Mouse (Mus musculus) hindbrain, embryonic 12.5 days (tissue): ENCODE results near the gene Ube2t. TPM values are rescaled to one million over a fixed set of nuclear protein-coding genes. Genes with fewer than 3 reads are reported as not detected.

Experiments used
- ATAC-seq: fragments of 200-750 bp; cut with Nextera tagmentation; 2 replicates; pipeline ENCODE4 v1.8.0; 2017; ENCODE audit warnings: moderate TSS enrichment; ENCODE audit not compliant: low FRiP score
- H3K27ac ChIP-seq: fragments of 300-500 bp; sonication (generic); 2 replicates; pipeline ENCODE4 v1.5.1; 2016; ENCODE audit warnings: mild to moderate bottlenecking
- H3K27me3 ChIP-seq: fragments of 300-500 bp; sonication (generic); 2 replicates; pipeline ENCODE4 v1.6.1; 2016; ENCODE audit warnings: mild to moderate bottlenecking
- H3K36me3 ChIP-seq: fragments of 300-500 bp; sonication (generic); 2 replicates; pipeline ENCODE4 v1.6.1; 2016; ENCODE audit warnings: mild to moderate bottlenecking
- H3K4me1 ChIP-seq: fragments of 300-500 bp; sonication (generic); 2 replicates; pipeline ENCODE4 v1.6.1; 2016
- H3K4me2 ChIP-seq: fragments of 300-500 bp; sonication (generic); replicated peaks from 2 replicates; pipeline ENCODE4 v1.6.1; 2016; ENCODE audit warnings: mild to moderate bottlenecking
- H3K4me3 ChIP-seq: fragments of 300-500 bp; sonication (generic); 2 replicates; pipeline ENCODE4 v1.5.1; 2016; ENCODE audit warnings: mild to moderate bottlenecking
- H3K9ac ChIP-seq: fragments of 300-500 bp; sonication (generic); 2 replicates; pipeline ENCODE4 v1.6.1; 2016; ENCODE audit warnings: mild to moderate bottlenecking, moderate library complexity
- H3K9me3 ChIP-seq: fragments of 300-500 bp; sonication (generic); replicated peaks from 2 replicates; pipeline ENCODE4 v1.6.1; 2016; ENCODE audit warnings: mild to moderate bottlenecking
- WGBS: fragments of 180-500 bp; shearing (Covaris S2); methylation state at CpG from one replicate; pipeline ENCODE4 v1.1.7; 2016; 5-methylcytosine and 5-hydroxymethylcytosine counted together
- polyA plus RNA-seq: library from polyadenylated mRNA; unstranded; fragments of >200 nt; fragmentation: Nextera tagmentation; extraction: Ambion mirVana; gene quantifications from 2 replicates; pipeline ENCODE4 v1.2.1, GENCODE M21; 2016

Ube2t gene
- polyA plus RNA-seq, 1 experiment from 2014 or later: 30.8 TPM

DNA sequence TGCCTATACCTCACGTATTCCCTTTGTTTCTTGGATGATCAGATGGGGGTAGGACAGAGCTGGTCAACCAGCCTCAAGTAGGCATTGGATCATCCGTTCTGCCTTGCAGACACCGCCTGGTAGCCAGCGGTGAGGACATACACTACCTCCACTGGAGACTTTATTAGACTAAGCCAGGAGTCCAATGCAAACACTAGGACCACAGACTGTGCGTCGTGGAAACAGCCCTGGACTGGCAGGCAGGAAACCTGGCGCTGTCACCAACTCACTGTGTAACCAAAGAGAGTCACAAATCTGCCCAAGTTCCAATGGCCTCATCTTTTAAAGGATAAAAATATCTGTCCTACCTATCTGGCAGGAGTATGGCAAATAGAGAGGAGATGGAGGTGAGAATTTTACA is 34.1 kb downstream of the Ube2t start:
- no peaks in the 10 kb centered on the region for H3K36me3 ChIP-seq
- H3K4me3 ChIP-seq: no peak overlapping the region
- WGBS: 86% methylated on average over 7 of the region's 7 CpGs
- H3K27me3 ChIP-seq: peaks cover 14% of the 10 kb centered on the region; the same call in 1 of the 2 replicates
- H3K9ac ChIP-seq: no peak overlapping the region
- H3K4me1 ChIP-seq: peaks cover 14% of the 10 kb centered on the region
- no peak for ATAC-seq
- no peak overlapping the region for H3K4me2 ChIP-seq
- no peaks in the 10 kb centered on the region for H3K9me3 ChIP-seq
- no peak overlapping the region for H3K27ac ChIP-seq

DNA sequence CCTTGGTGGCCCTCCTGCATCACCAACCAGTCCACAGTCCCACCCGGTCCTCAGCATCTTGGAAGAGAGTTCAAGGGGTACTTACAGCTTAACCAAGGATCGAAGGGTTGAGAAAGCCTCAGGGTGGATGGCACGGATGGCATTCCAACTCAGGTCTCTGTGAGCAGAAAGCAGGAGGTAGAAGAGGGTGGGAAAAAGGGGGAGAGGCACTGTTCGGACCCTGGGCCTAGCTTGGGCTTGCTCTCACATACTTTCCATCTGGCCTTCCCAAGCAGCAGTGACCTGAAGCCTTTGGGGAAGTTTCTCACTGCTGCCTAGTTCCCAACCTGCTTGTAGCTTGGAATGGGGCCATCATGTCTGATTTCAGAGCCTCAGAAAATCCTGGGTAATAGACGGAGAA is 35.2 kb downstream of the Ube2t start:
- H3K36me3 ChIP-seq: no peaks in the 10 kb centered on the region
- H3K4me2 ChIP-seq: no peak overlapping the region
- H3K4me3 ChIP-seq: no peak overlapping the region
- no peak overlapping the region for H3K27ac ChIP-seq
- WGBS: 84% methylated on average over 5 of the region's 5 CpGs
- H3K9ac ChIP-seq: no peak overlapping the region
- no peaks in the 10 kb centered on the region for H3K9me3 ChIP-seq
- ATAC-seq: no peak
- H3K4me1 ChIP-seq: peaks cover 8% of the 10 kb centered on the region
- 0 out of 2 replicates have a peak, but pooled peaks cover 14% of the 10 kb centered on the region for H3K27me3 ChIP-seq

GRCm38 (mm10) chr1:134998231-134998630 is 35.9 kb downstream of the Ube2t start:
- Histone ChIP-seq H3K36me3 (no peaks in the 10 kb centered on the region), H3K9ac (no peak overlapping the region), H3K27me3 (0 out of 2 replicates have a peak, but pooled peaks cover 14% of the 10 kb centered on the region), H3K4me1 (peaks cover 9% of the 10 kb centered on the region), H3K4me3 (no peak overlapping the region), H3K4me2 (no peak overlapping the region), H3K27ac (no peak overlapping the region), H3K9me3 (no peaks in the 10 kb centered on the region)
- WGBS: 88% methylated on average over 8 of the region's 8 CpGs
- no peak for ATAC-seq

GRCm38 (mm10) chr1:135000527-135000926 is 38.2 kb downstream of the Ube2t start:
- Histone ChIP-seq H3K27ac (no peak overlapping the region), H3K4me1 (peaks cover 9% of the 10 kb centered on the region), H3K27me3 (0 out of 2 replicates have a peak, but pooled peaks cover 5% of the 10 kb centered on the region), H3K4me3 (no peak overlapping the region), H3K36me3 (no peaks in the 10 kb centered on the region), H3K9ac (no peak overlapping the region), H3K9me3 (no peaks in the 10 kb centered on the region), H3K4me2 (no peak overlapping the region)
- no peak for ATAC-seq
- 82% methylated on average over 9 of the region's 9 CpGs for WGBS

- no peak for ATAC-seq
- 47% methylated on average over 3 of the region's 4 CpGs for WGBS
- Histone ChIP-seq H3K36me3 (no peaks in the 10 kb centered on the region), H3K4me2 (no peak overlapping the region), H3K9me3 (no peaks in the 10 kb centered on the region), H3K9ac (no peak overlapping the region), H3K4me1 (peaks cover 4% of the 10 kb centered on the region; the same call in 1 of the 2 replicates), H3K4me3 (no peak overlapping the region), H3K27me3 (0 out of 2 replicates have a peak, but pooled peaks cover under 1% of the 10 kb centered on the region), H3K27ac (no peak overlapping the region)
Observed at GRCm38 (mm10) chr1:135003346-135003745, 41.0 kb downstream of the Ube2t start.

DNA sequence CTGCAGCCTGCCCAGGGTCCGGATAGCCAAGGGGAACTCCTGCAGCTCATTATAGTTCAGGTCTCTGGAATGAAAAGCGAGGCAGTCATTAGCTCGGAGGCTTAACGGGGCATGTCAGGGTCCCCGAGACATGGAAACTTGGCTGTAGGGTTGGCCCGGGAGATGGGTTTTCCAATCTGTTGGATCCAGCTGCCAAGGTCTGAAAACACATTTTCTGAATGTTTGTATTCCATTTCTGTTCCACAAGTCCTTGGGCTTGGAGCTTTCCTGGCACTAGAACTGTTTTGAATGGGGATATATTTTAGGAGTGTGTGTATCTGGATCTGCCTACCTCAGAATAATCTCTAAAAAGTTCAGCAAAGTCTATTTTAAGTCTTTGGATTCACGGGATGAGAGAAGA is 43.3 kb downstream of the Ube2t start:
- H3K36me3 ChIP-seq: no peaks in the 10 kb centered on the region
- no peak for ATAC-seq
- no peak overlapping the region for H3K4me3 ChIP-seq
- H3K9me3 ChIP-seq: no peaks in the 10 kb centered on the region
- no peak overlapping the region for H3K27ac ChIP-seq
- no peaks in the 10 kb centered on the region for H3K27me3 ChIP-seq
- no peak overlapping the region for H3K9ac ChIP-seq
- H3K4me1 ChIP-seq: peaks cover 4% of the 10 kb centered on the region; the same call in 1 of the 2 replicates
- H3K4me2 ChIP-seq: no peak overlapping the region
- WGBS: 48% methylated on average over 7 of the region's 7 CpGs

- H3K9me3 ChIP-seq: no peaks in the 10 kb centered on the region
- peaks cover 6% of the 10 kb centered on the region for H3K4me1 ChIP-seq
- no peak for ATAC-seq
- no peaks in the 10 kb centered on the region for H3K36me3 ChIP-seq
- H3K9ac ChIP-seq: no peak overlapping the region
- WGBS: 86% methylated on average over 3 of the region's 3 CpGs
- H3K27ac ChIP-seq: no peak overlapping the region
- no peak overlapping the region for H3K4me2 ChIP-seq
- no peak overlapping the region for H3K4me3 ChIP-seq
- H3K27me3 ChIP-seq: no peaks in the 10 kb centered on the region
Observed at GRCm38 (mm10) chr1:135009833-135010232, 47.5 kb downstream of the Ube2t start.

GRCm38 (mm10) chr1:135011912-135012311 is 49.5 kb downstream of the Ube2t start:
- Histone ChIP-seq H3K27ac (no peak overlapping the region), H3K36me3 (no peaks in the 10 kb centered on the region), H3K4me2 (no peak overlapping the region), H3K9me3 (no peaks in the 10 kb centered on the region), H3K27me3 (no peaks in the 10 kb centered on the region), H3K9ac (no peak overlapping the region), H3K4me1 (peaks cover 14% of the 10 kb centered on the region), H3K4me3 (no peak overlapping the region)
- no peak for ATAC-seq
- 95% methylated on average over 5 of the region's 5 CpGs for WGBS

DNA sequence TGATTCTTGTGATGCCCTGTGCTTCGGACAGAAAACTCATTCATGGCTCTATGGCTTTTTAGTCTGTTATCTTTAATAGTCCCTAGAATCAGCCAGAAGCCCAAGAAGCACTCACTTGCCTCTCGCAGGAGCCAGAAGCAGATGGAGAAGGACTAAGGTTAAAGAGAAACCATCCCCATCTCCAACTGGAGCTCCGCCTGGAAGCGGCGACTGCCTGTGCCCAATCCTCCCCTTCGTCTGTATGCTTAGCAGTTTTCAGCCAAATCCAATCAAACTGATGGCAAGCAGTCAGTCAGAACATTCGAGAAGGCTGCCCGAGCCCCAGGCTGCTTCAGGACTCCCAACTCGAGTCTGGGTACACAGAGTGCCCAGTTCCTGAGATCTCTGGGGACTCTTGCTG is 50.1 kb downstream of the Ube2t start:
- Histone ChIP-seq H3K9me3 (no peaks in the 10 kb centered on the region), H3K36me3 (no peaks in the 10 kb centered on the region), H3K4me1 (peaks cover 14% of the 10 kb centered on the region), H3K27ac (no peak overlapping the region), H3K4me3 (no peak overlapping the region), H3K27me3 (no peaks in the 10 kb centered on the region), H3K9ac (no peak overlapping the region), H3K4me2 (no peak overlapping the region)
- WGBS: 78% methylated on average over 9 of the region's 9 CpGs
- no peak for ATAC-seq

- no peaks in the 10 kb centered on the region for H3K36me3 ChIP-seq
- H3K4me3 ChIP-seq: no peak overlapping the region
- no peak overlapping the region for H3K27ac ChIP-seq
- peaks cover 25% of the 10 kb centered on the region for H3K4me1 ChIP-seq
- 26% methylated on average over 10 of the region's 10 CpGs for WGBS
- no peak overlapping the region for H3K9ac ChIP-seq
- H3K4me2 ChIP-seq: 0 out of 2 replicates have a peak overlapping the region, but pooled peaks have one; percentile 3
- ATAC-seq: no peak
- H3K9me3 ChIP-seq: no peaks in the 10 kb centered on the region
- H3K27me3 ChIP-seq: no peaks in the 10 kb centered on the region; the same call in 1 of the 2 replicates
Observed at GRCm38 (mm10) chr1:135014921-135015445, 52.6 kb downstream of the Ube2t start.

- H3K4me3 ChIP-seq: no peak overlapping the region
- H3K27me3 ChIP-seq: no peaks in the 10 kb centered on the region; the same call in 1 of the 2 replicates
- no peak overlapping the region for H3K4me2 ChIP-seq
- no peak for ATAC-seq
- peaks cover 38% of the 10 kb centered on the region for H3K4me1 ChIP-seq
- 81% methylated on average over 10 of the region's 10 CpGs for WGBS
- H3K9ac ChIP-seq: no peak overlapping the region
- H3K9me3 ChIP-seq: no peaks in the 10 kb centered on the region
- H3K27ac ChIP-seq: no peak overlapping the region
- no peaks in the 10 kb centered on the region for H3K36me3 ChIP-seq
Observed at GRCm38 (mm10) chr1:135016907-135017655, 54.7 kb downstream of the Ube2t start.

- Histone ChIP-seq H3K9ac (no peak overlapping the region), H3K27me3 (no peaks in the 10 kb centered on the region; the same call in 1 of the 2 replicates), H3K4me1 (peaks cover 38% of the 10 kb centered on the region), H3K27ac (no peak overlapping the region), H3K9me3 (no peaks in the 10 kb centered on the region), H3K4me2 (no peak overlapping the region), H3K4me3 (no peak overlapping the region), H3K36me3 (no peaks in the 10 kb centered on the region)
- WGBS: 89% methylated on average over 2 of the region's 2 CpGs
- ATAC-seq: no peak
Observed at GRCm38 (mm10) chr1:135017656-135018015, 55.3 kb downstream of the Ube2t start.
